Mouse (Mus musculus) cerebellum, adult 9-10 months (tissue): ENCODE measurements around the gene Gas2l3.

Experiments used
- DNase-seq: peaks from one replicate; pipeline ENCODE4 v3.0.0; 2022

Gas2l3 gene

DNA sequence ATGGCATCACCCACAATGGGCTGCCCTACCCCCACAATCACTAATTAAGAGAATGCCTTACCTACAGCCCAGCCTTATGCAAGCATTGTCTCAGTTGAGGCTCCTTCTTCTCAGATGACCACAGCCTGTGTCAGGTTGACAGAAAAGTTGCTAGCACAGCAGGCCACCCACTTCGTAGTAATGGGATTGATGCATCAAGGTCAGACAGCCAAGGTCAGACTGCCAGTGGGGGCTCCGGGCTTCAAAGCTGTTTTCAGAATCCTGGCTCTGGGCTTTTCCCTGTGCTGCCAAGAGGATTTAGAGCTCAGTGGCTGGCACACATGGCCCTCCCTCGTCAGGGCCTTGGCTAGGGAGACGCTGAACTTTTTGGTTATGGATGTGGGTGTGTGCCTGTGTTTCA lies 51.1 kb downstream of the Gas2l3 start:
- no peak for DNase-seq

- no peak for DNase-seq
These were observed 52.1 kb downstream of the Gas2l3 start for GRCm38 (mm10) chr10:89391571-89392163.

DNA sequence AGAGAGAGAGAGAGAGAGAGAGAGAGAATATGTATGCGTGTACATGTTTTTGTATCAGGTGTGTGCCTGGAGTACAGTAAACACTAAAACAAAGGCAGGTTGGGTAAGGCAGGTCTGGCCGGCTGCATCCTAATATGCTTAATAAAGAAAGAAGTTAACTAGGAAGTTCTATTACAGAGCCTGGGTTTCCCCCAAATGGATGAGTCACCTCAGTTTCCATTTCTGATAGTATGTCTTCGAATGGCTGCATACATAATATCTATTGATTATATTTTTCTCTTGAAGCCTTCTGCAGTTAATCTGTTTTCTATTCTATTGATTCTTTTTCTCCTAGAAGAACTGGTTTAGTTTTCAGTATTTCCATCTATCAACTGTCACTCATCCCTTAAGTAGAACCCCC lies 57.3 kb downstream of the Gas2l3 start:
- no peak for DNase-seq

- DNase-seq, result peak; percentile 54
These were observed 60.3 kb downstream of the Gas2l3 start for GRCm38 (mm10) chr10:89383462-89383861.

GRCm38 (mm10) chr10:89377750-89378149 lies 66.0 kb downstream of the Gas2l3 start:
- no peak for DNase-seq

DNA sequence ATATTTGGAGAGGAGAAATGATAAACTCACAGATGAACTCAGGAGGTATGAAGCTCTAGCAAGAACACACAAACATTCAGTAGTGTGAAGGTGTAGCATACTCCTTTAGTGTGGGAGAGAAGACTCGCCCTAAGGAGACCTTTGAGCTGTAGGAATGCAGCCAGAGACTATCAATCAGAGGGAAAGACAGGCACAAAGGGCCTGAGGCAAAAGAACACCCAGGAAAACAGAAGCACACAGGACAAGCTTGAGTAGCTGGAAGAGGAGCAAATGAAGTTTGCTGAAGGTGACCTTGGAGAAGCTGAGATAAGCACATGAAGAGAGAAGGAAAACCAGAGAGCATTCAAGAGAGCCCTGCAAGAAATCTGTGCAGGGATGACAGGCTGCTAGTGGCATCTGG lies 73.7 kb downstream of the Gas2l3 start:
- DNase-seq, result no peak

GRCm38 (mm10) chr10:89358933-89359332 lies 84.8 kb downstream of the Gas2l3 start:
- DNase-seq, result no peak
